Mouse (Mus musculus): ENCODE measurements around the gene Shisal2a. TPM values are rescaled to one million over a fixed set of nuclear protein-coding genes. Genes with fewer than 3 reads are reported as not detected.

Shisal2a gene
- not detected for total RNA-seq (2023)

GRCm38 (mm10) chr4:108383183-108383714, at the start of gene Shisal2a:
Shisal2a (minus strand) TSS chr4:108383349.

DNA sequence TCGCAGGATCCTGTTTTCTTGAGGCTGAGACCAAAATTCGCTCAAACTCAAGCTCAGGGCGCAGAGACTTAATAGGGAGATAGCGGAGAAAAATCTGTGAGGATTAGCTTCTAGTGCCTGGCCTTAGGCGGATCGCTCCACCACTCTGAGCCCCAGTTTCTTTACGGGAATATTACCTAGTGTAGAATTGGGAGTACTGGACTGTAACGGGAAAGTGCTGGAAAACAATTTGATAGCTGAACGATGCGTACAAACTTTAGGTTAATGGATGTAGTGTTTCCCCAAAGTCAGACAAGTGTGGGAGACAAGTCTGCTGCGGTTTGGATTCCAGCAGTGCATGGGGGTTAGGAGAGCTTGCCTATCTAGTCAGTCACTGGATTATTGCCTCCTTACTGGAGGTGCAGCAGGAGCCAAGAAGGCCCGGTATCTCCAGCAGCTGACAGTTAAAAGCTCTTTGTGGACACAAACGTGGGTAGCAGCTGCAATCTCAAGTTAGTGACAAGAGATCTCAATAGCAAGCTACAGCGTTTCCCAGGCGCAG, 23.8 kb upstream of the Shisal2a start, which contains the start of gene Gpx7:
Gene Gpx7, minus strand, starts transcription at position 101 of the 541 bp plus-strand sequence.

DNA sequence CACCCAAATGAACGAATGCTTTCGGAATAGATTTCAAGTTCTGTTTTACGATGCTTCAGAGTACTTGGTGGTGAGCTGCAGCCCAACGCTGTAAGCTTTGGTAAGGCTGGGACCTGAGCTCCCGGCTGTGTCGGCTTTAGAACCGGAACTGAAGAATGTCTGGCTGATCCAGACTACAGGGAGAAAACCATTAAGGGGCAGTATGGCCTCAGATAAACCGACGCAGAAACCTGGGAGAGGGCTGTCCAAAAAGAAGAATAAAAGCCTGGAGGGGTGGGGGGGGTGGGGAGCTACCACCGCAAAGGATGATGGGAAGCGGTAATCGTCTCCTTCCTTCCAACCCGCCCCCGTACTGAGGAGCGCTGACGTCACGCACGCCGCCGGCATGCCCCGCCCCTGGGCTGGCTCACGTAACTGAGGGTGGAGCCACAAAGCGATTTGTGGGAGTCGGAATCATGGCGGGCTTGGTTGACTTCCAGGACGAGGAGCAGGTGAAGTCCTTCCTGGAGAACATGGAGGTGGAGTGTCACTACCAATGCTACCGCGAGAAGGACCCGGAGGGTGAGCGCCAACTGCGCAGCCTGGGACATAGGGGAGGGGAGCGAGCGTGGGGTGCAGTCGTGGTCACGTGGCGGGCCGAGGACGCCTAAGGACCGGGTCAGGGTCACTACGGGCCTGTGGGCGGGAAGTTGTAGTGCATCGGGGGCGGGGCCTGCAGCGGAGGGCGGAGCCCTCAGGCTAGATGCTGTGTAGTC, 55.2 kb downstream of the Shisal2a start, which contains the start of gene Coa7:
Gene Coa7, plus strand, starts transcription at position 411 of the 755 bp plus-strand sequence.

Other genes starting within 250 kb of the Shisal2a start
- 100 to 1,000 TPM; 144 to 152 TPM for gene Scp2, start 238.4 kb downstream of the Shisal2a start, total RNA-seq (2023)
- gene Echdc2, start 217.9 kb downstream of the Shisal2a start, total RNA-seq (2023), result not detected
- gene Zyg11a, start 165.3 kb downstream of the Shisal2a start, total RNA-seq (2023), result not detected
- 10 to 100 TPM; 19.1 to 20.3 TPM for gene Zyg11b, start 82.3 kb downstream of the Shisal2a start, total RNA-seq (2023)
- gene Coa7, start 55.2 kb downstream of the Shisal2a start, total RNA-seq (2023), result 10 to 100 TPM; 11.3 to 13.7 TPM
- 1 to 10 TPM in 1 of 2 experiments, under 1 TPM in 1; 0.70 to 1.3 TPM for gene Gpx7, start 23.6 kb upstream of the Shisal2a start, total RNA-seq (2023)
- gene Tut4, start 76.1 kb upstream of the Shisal2a start, total RNA-seq (2023), result 10 to 100 TPM; 51.2 to 65.8 TPM
- gene Prpf38a, start 196.0 kb upstream of the Shisal2a start, total RNA-seq (2023), result 10 to 100 TPM; 25.2 to 26.4 TPM
- under 1 TPM; 0.26 to 0.70 TPM for gene Orc1, start 196.1 kb upstream of the Shisal2a start, total RNA-seq (2023)
- gene Cc2d1b, start 236.6 kb upstream of the Shisal2a start, total RNA-seq (2023), result 10 to 100 TPM; 41.1 to 45.2 TPM